In the genomic region with DNA sequence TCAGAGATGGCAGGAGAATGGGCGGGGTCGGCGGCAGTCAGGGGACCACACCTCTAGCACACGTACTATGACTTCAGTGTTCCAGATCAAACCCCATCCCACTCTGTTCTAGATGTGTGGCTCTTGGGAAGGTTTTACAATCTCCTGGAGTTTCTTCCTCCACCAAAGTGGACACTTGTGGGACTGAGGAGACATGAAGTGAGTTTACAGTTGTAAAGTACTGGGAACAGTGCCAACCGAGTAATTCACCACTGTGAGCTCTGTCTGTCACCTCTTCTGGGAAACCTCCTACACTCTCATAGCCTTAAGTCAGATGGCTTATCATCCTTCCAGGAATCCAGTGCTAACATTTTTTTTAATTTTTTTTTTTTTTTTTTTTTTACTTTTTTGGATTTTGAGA, we compare ENCODE assay signal across 25 mouse cellular contexts.
DNase-seq lines count a peak whose midpoint lies in the region; ATAC-seq and TF ChIP-seq lines count a peak whose summit lies in the region.
"Had no signal": no experiment of that assay in that cellular context is flagged by ENCODE, and none has a peak within 500 bp of the region (broad histone marks: within the 10 kb centered on the region; RNA-seq: fewer than 3 reads in every experiment).

No protein-coding gene starts in this region.

- no peaks in the 10 kb centered on the region for H3K36me3 ChIP-seq in kidney, postnatal 0 days (ENCODE audit: insufficient read depth, low read length)
- H3K36me3 ChIP-seq in CH12.LX (replicated peaks in 1 of 2; ENCODE audit: control insufficient read depth in 1 of 2, insufficient read depth in 1 of 2, low read length in 1 of 2) = no peaks in the 10 kb centered on the region
- no peaks in the 10 kb centered on the region for H3K36me3 ChIP-seq in midbrain, embryonic 11.5 days (ENCODE audit: control insufficient read depth, insufficient read depth, low read length)
- H3K36me3 ChIP-seq: heart, embryonic 13.5 days; hindbrain, embryonic 13.5 days; midbrain, embryonic 12.5 days had no signal

- H3K79me2 ChIP-seq in CH12.LX (replicated peaks; ENCODE audit: control insufficient read depth, extremely low read depth, insufficient read depth, poor library complexity, severe bottlenecking) = no peaks in the 10 kb centered on the region

- dilution Hi-C loops in CH12.LX (cut with MboI; ENCODE audit: extremely low pct_ligation_motif_present, extremely low pct_unique_long_range_greater_than_20kb, low sequenced_read_pairs) = no loop called here

- no peak for TF ChIP-seq EP300 in CH12.LX (IDR thresholded peaks at IDR 0.05; ENCODE audit: low read length)

- ATAC-seq in kidney, postnatal 0 days (replicated peaks; ENCODE audit: low FRiP score, low read depth) = no peak
- no peak for ATAC-seq in midbrain, embryonic 11.5 days (ENCODE audit: low FRiP score)
- ATAC-seq: Patski had no signal

- in situ Hi-C loops in CH12.LX (cut with MboI; ENCODE audit: low pct_ligation_motif_present, low pct_unique_long_range_greater_than_20kb, low sequenced_read_pairs) = no loop called here

- 77% methylated on average over 5 of the region's 5 CpGs for whole genome bisulfite sequencing in kidney, postnatal 0 days
- 95% methylated on average over 5 of the region's 5 CpGs for WGBS in midbrain, embryonic 11.5 days

- H3K27ac ChIP-seq in kidney, postnatal 0 days = no peak overlapping the region
- no peak overlapping the region for H3K27ac ChIP-seq in CH12.LX (ENCODE audit: insufficient read depth, low read depth)
- H3K27ac ChIP-seq in midbrain, embryonic 11.5 days (ENCODE audit: low read depth, low read length) = no peak overlapping the region
- H3K27ac ChIP-seq: layer of hippocampus, adult 2 months; macrophage; midbrain, embryonic 12.5 days had no signal

- H3K4me2 ChIP-seq in kidney, postnatal 0 days (ENCODE audit: low read length) = no peak overlapping the region
- no peak overlapping the region for H3K4me2 ChIP-seq in CH12.LX (ENCODE audit: insufficient read depth, low read depth, poor library complexity, severe bottlenecking)
- H3K4me2 ChIP-seq in midbrain, embryonic 11.5 days = no peak overlapping the region
- H3K4me2 ChIP-seq: hindbrain, embryonic 13.5 days; midbrain, embryonic 12.5 days had no signal

- H3K9me3 ChIP-seq in kidney, postnatal 0 days (replicated peaks; ENCODE audit: low read length) = no peaks in the 10 kb centered on the region
- peaks cover 4% of the 10 kb centered on the region for H3K9me3 ChIP-seq in CH12.LX (replicated peaks; ENCODE audit: low read length)
- no peaks in the 10 kb centered on the region for H3K9me3 ChIP-seq in midbrain, embryonic 11.5 days (ENCODE audit: control insufficient read depth, low read length)
- H3K9me3 ChIP-seq: heart, embryonic 13.5 days; hindbrain, embryonic 13.5 days; midbrain, embryonic 12.5 days had no signal

- TF ChIP-seq CTCF in kidney, postnatal 0 days (IDR thresholded peaks at IDR 0.05; ENCODE audit: low read depth) = no peak
- TF ChIP-seq CTCF in CH12.LX (conservative IDR thresholded peaks at IDR 0.05 in 1 of 2, IDR thresholded peaks at IDR 0.05 in 1 of 2; ENCODE audit: low read depth in 2 of 2, low read length in 2 of 2) = no peak

- peak; percentile 26 for DNase-seq in kidney, postnatal 0 days (ENCODE audit: low spot score)
- no peak for DNase-seq in kidney, postnatal 14 days
- DNase-seq in CH12.LX (ENCODE audit: extremely low read depth) (no peak), NIH3T3 (ENCODE audit: low read depth) (peak; percentile 22)
- peak; percentile 12 for DNase-seq in c-Kit-positive CD71-positive TER-119-positive erythroid progenitor cells, embryonic 14.5 days (ENCODE audit: low spot score)
- DNase-seq in neural tube, embryonic 10.5 days (ENCODE audit: extremely low spot score, low spot score) = no peak
- DNase-seq in adrenal gland, postnatal 36 days = no peak
- no peak for DNase-seq in midbrain, embryonic 11.5 days (ENCODE audit: low spot score, missing footprints)
- DNase-seq: adrenal gland, adult 2 months; cerebellum, adult 11 months; cerebellum, postnatal 14 days; gastrocnemius, postnatal 14 days; heart, postnatal 14 days; kidney, adult 2 months; kidney, postnatal 10 days; right cerebral cortex, postnatal 25 days; spleen, adult 18-20 months; thymus, postnatal 14 days had no signal

- peaks cover 22% of the 10 kb centered on the region for H3K4me1 ChIP-seq in kidney, postnatal 0 days (replicated peaks; ENCODE audit: insufficient read depth, low read length)
- peaks cover 17 to 48% of the 10 kb centered on the region in 2 experiments for H3K4me1 ChIP-seq in CH12.LX (ENCODE audit: control insufficient read depth in 1 of 2, insufficient read depth in 2 of 2)
- H3K4me1 ChIP-seq in midbrain, embryonic 11.5 days (ENCODE audit: control insufficient read depth, insufficient read depth, low read length) = no peaks in the 10 kb centered on the region

- no peaks in the 10 kb centered on the region for H3K27me3 ChIP-seq in kidney, postnatal 0 days (ENCODE audit: insufficient read depth, low read length)
- no peaks in the 10 kb centered on the region for H3K27me3 ChIP-seq in CH12.LX (replicated peaks)
- H3K27me3 ChIP-seq in midbrain, embryonic 11.5 days (ENCODE audit: control insufficient read depth, insufficient read depth, low read length) = no peaks in the 10 kb centered on the region
- H3K27me3 ChIP-seq: heart, embryonic 13.5 days; hindbrain, embryonic 13.5 days; midbrain, embryonic 12.5 days; Patski had no signal

- TF ChIP-seq POLR2A in CH12.LX (IDR thresholded peaks at IDR 0.05; ENCODE audit: low read depth, low read length) = no peak

- H3K9ac ChIP-seq in kidney, postnatal 0 days (ENCODE audit: low read depth, low read length) = no peak overlapping the region
- no peak overlapping the region for H3K9ac ChIP-seq in CH12.LX (ENCODE audit: insufficient read depth, low read depth)
- H3K9ac ChIP-seq in midbrain, embryonic 11.5 days (ENCODE audit: low read length) = no peak overlapping the region
- H3K9ac ChIP-seq: forebrain, postnatal 0 days; hindbrain, embryonic 13.5 days; midbrain, embryonic 12.5 days had no signal

- TF ChIP-seq RAD21 in CH12.LX (IDR thresholded peaks at IDR 0.05; ENCODE audit: low read depth, low read length) = no peak

- no peak overlapping the region for H3K4me3 ChIP-seq in kidney, postnatal 0 days (replicated peaks; ENCODE audit: low read depth, low read length)
- H3K4me3 ChIP-seq in CH12.LX (replicated peaks in 1 of 3; ENCODE audit: low read depth in 2 of 3, low read length in 2 of 3, poor library complexity in 1 of 3) = no peak overlapping the region
- no peak overlapping the region for H3K4me3 ChIP-seq in midbrain, embryonic 11.5 days (ENCODE audit: low read depth, low read length)
- H3K4me3 ChIP-seq: heart, embryonic 13.5 days; hindbrain, embryonic 13.5 days; layer of hippocampus, adult 2 months; midbrain, embryonic 12.5 days had no signal

TF ChIP-seq in CH12.LX, 34 proteins besides CTCF, POLR2A, EP300 and RAD21:
- TF ChIP-seq ZKSCAN1 (IDR thresholded peaks at IDR 0.05; ENCODE audit: borderline replicate concordance, low read depth, low read length) (no peak), JUN (IDR thresholded peaks at IDR 0.05; ENCODE audit: insufficient read depth, low read depth, low read length) (no peak), ZNF384 (IDR thresholded peaks at IDR 0.05; ENCODE audit: low read depth, low read length) (peak; percentile 31; the same call in 1 of the 2 replicates), SMC3 (IDR thresholded peaks at IDR 0.05; ENCODE audit: low read depth, low read length) (no peak), MYC (IDR thresholded peaks at IDR 0.05; ENCODE audit: low read depth, low read length) (no peak), ETS1 (conservative IDR thresholded peaks at IDR 0.05; ENCODE audit: low read depth, low read length) (no peak)

Comparison
In these comparisons a context has a peak if more than half of its experiments do, and no peak if none do; other contexts are left out.
1. DNase-seq: peak in kidney, postnatal 0 days (single experiment), NIH3T3 (single experiment) and c-Kit-positive CD71-positive TER-119-positive erythroid progenitor cells, embryonic 14.5 days (single experiment); none in kidney, postnatal 14 days (single experiment), CH12.LX (single experiment), neural tube, embryonic 10.5 days (single experiment), adrenal gland, postnatal 36 days (0 of 2) and midbrain, embryonic 11.5 days (single experiment).